Mouse (Mus musculus) kidney, adult 2 months (tissue): ENCODE measurements around the gene Padi2. TPM values are rescaled to one million over a fixed set of nuclear protein-coding genes. Genes with fewer than 3 reads are reported as not detected.
A peak's percentile ranks its signal among the peaks of the same experiment; 100 is the strongest.

ENCODE experiments used
- DNase-seq: peaks from one replicate; pipeline ENCODE4 v3.0.0; 2021
- H3K27ac ChIP-seq: fragments of 200-500 bp; 2 replicates; pipeline ENCODE4 v1.5.1; 2012; ENCODE audit warnings: low read depth, low read length, control low read depth, inconsistent platforms; ENCODE audit not compliant: insufficient read depth
- H3K27me3 ChIP-seq: fragments of 200-500 bp; replicated peaks from 2 replicates; pipeline ENCODE4 v1.6.1; 2012; ENCODE audit warnings: mild to moderate bottlenecking, moderate library complexity, low read length, inconsistent platforms; ENCODE audit not compliant: control insufficient read depth, insufficient read depth
- H3K36me3 ChIP-seq: fragments of 200-500 bp; 2 replicates; pipeline ENCODE4 v1.6.1; 2012; ENCODE audit warnings: mild to moderate bottlenecking, moderate library complexity, low read length, inconsistent platforms; ENCODE audit not compliant: control insufficient read depth, insufficient read depth
- H3K4me1 ChIP-seq: fragments of 200-500 bp; 2 replicates; pipeline ENCODE4 v1.6.1; 2011; ENCODE audit warnings: low read length; ENCODE audit not compliant: control insufficient read depth, insufficient read depth
- H3K4me3 ChIP-seq: fragments of 200-500 bp; 2 replicates; pipeline ENCODE4 v1.5.1; 2011; ENCODE audit warnings: mild to moderate bottlenecking, low read depth, low read length, control low read depth; ENCODE audit not compliant: insufficient read depth
- CTCF ChIP-seq: fragments of 200-500 bp; conservative IDR thresholded peaks from 2 replicates; pipeline ENCODE4 v1.5.1; 2011; ENCODE audit warnings: low read depth, mild to moderate bottlenecking, control low read depth, low read length, moderate library complexity, mixed read lengths; ENCODE audit not compliant: insufficient read depth, insufficient read length
- POLR2A ChIP-seq: fragments of 200-500 bp; IDR thresholded peaks from one replicate; pipeline ENCODE4 v1.6.1; 2011; ENCODE audit warnings: low read depth, low read length, control low read depth
- WGBS: fragments of 180-500 bp; shearing (Covaris S2); methylation state at CpG from one replicate; pipeline ENCODE4 v1.1.7; 2018; 5-methylcytosine and 5-hydroxymethylcytosine counted together
- polyA plus RNA-seq: library from polyadenylated mRNA; depleted of rRNA; stranded (reverse); fragments of >200 nt; gene quantifications from 2 replicates; pipeline ENCODE4 v1.2.3, GENCODE M21; 2012

The Padi2 gene
- polyA plus RNA-seq, 1 experiment = 5.1 TPM

DNA sequence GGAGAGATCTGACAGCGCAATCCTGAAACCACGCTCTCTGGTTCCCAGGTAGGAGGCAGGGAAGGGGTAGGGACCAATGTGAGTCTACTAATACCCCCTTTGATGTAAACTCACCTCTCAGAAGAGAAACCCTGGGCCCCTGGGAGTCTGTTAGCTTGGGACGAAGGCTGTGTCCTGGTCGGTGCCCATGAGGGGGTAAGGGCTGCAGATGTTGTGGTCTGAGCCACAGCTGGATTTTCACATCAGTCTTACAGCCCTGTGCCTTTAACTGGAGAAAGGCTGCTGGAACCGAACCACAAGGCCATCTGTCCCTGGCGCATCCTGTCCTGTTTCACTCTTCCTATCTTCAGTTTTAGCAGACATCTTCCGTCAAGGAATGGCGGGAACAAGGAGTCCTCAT is 30.0 kb upstream of the Padi2 start:
- no peak for DNase-seq

DNA sequence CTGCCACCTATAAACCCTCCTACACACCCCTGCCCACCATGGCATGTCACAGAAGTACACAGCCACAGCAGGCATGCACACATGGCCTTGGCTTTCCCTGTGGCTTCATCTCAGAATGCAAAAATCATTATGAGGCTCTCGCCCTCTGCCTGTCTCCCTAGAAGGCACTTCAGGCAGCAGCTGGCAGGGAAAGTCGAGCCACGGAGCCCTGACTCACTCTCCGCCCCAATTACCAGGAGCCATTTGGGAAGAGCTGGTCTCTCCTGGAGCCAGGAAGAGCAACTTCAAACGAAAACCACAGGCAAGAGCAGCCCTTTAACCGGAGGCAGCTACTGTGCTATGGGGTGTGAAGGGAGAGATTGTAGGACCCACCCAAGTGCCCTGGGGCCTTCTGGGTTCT is 29.5 kb upstream of the Padi2 start:
- Histone ChIP-seq H3K36me3 (no peaks in the 10 kb centered on the region), H3K4me1 (no peaks in the 10 kb centered on the region), H3K27me3 (no peaks in the 10 kb centered on the region), H3K27ac (no peak overlapping the region), H3K4me3 (no peak overlapping the region)
- 42% methylated on average over 6 of the region's 6 CpGs for WGBS
- DNase-seq = no peak
- no peak for TF ChIP-seq POLR2A

More for the DNA sequence above, 30.0 kb upstream of the Padi2 start:
- 88% methylated on average over 8 of the region's 8 CpGs for WGBS
- Histone ChIP-seq H3K4me1 (no peaks in the 10 kb centered on the region), H3K27ac (no peak overlapping the region), H3K4me3 (no peak overlapping the region), H3K36me3 (no peaks in the 10 kb centered on the region), H3K27me3 (no peaks in the 10 kb centered on the region)
- TF ChIP-seq CTCF (no peak), POLR2A (no peak)

GRCm38 (mm10) chr4:140877441-140877840 is 28.7 kb upstream of the Padi2 start:
- Histone ChIP-seq H3K27me3 (no peaks in the 10 kb centered on the region), H3K4me1 (no peaks in the 10 kb centered on the region), H3K4me3 (no peak overlapping the region), H3K36me3 (no peaks in the 10 kb centered on the region), H3K27ac (no peak overlapping the region)
- DNase-seq = no peak
- TF ChIP-seq POLR2A (no peak), CTCF (no peak)
- WGBS = 83% methylated on average over 9 of the region's 9 CpGs

- Histone ChIP-seq H3K4me1 (no peaks in the 10 kb centered on the region), H3K27ac (no peak overlapping the region), H3K4me3 (no peak overlapping the region), H3K36me3 (no peaks in the 10 kb centered on the region), H3K27me3 (no peaks in the 10 kb centered on the region)
- TF ChIP-seq CTCF = no peak
- TF ChIP-seq POLR2A = no peak
- no peak for DNase-seq
- WGBS = 91% methylated on average over 9 of the region's 9 CpGs
These were observed 27.5 kb upstream of the Padi2 start for GRCm38 (mm10) chr4:140878655-140879054.

GRCm38 (mm10) chr4:140879116-140879515 is 27.0 kb upstream of the Padi2 start:
- no peak for DNase-seq

GRCm38 (mm10) chr4:140879739-140880138 is 26.4 kb upstream of the Padi2 start:
- Histone ChIP-seq H3K27ac (no peak overlapping the region), H3K4me1 (no peaks in the 10 kb centered on the region), H3K36me3 (no peaks in the 10 kb centered on the region), H3K4me3 (no peak overlapping the region), H3K27me3 (no peaks in the 10 kb centered on the region)
- 30% methylated on average over 4 of the region's 4 CpGs for WGBS
- peak; percentile 91 for DNase-seq
- TF ChIP-seq CTCF (no peak), POLR2A (no peak)

More at GRCm38 (mm10) chr4:140879116-140879515, 27.0 kb upstream of the Padi2 start:
- H3K4me1 ChIP-seq = no peaks in the 10 kb centered on the region
- no peak for TF ChIP-seq POLR2A
- no peak for TF ChIP-seq CTCF
- WGBS = 93% methylated on average over 6 of the region's 6 CpGs
- H3K36me3 ChIP-seq = no peaks in the 10 kb centered on the region
- H3K27me3 ChIP-seq = no peaks in the 10 kb centered on the region
- no peak overlapping the region for H3K27ac ChIP-seq
- H3K4me3 ChIP-seq = no peak overlapping the region

- no peak for DNase-seq
- no peaks in the 10 kb centered on the region for H3K4me1 ChIP-seq
- WGBS = 78% methylated on average over 3 of the region's 3 CpGs
- no peaks in the 10 kb centered on the region for H3K27me3 ChIP-seq
- H3K36me3 ChIP-seq = no peaks in the 10 kb centered on the region
- no peak overlapping the region for H3K4me3 ChIP-seq
- TF ChIP-seq POLR2A (no peak), CTCF (no peak)
- no peak overlapping the region for H3K27ac ChIP-seq
These were observed 25.9 kb upstream of the Padi2 start for GRCm38 (mm10) chr4:140880207-140880606.

DNA sequence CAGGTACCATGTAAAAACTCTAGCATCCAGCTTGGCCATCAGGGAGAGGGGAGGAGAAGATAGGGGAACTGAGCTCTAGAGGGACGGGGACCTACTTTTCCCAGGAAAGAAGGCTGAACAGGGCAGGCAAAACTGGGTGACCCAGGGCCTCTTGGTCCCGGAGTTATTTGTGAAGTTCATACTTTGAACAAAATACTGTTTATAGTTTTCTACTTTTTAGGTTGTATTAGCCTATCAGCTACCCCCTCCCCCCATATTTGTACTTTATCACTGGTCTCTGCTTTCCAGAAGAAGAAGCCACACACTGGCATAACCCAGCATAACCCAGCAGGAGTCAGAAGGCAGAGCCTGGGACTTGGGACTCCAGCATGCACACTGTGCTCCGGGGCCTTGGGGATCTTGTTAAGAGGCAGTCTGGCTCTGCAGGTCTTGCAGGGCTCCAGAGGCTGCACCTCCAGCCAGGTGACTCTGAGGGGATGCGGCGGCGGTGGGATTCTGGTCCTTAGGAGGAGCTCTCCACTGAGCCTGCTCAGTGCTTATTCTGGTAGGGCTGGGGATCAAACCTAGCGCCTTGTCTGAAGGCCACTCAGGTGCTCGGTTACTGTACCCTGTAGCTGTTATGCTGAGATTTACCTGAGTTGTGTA is 25.0 kb upstream of the Padi2 start:
- no peak overlapping the region for H3K27ac ChIP-seq
- 92% methylated on average over 8 of the region's 8 CpGs for WGBS
- H3K4me3 ChIP-seq = no peak overlapping the region
- no peak for TF ChIP-seq CTCF
- TF ChIP-seq POLR2A = no peak
- H3K4me1 ChIP-seq = no peaks in the 10 kb centered on the region
- no peaks in the 10 kb centered on the region for H3K27me3 ChIP-seq
- H3K36me3 ChIP-seq = no peaks in the 10 kb centered on the region
- DNase-seq = no peak
